Mouse (Mus musculus): ENCODE results near the gene Bckdha. TPM values are rescaled to one million over a fixed set of nuclear protein-coding genes. Genes with fewer than 3 reads are reported as not detected.

Bckdha gene
- polyA plus RNA-seq, 1 experiment = 140 TPM

DNA sequence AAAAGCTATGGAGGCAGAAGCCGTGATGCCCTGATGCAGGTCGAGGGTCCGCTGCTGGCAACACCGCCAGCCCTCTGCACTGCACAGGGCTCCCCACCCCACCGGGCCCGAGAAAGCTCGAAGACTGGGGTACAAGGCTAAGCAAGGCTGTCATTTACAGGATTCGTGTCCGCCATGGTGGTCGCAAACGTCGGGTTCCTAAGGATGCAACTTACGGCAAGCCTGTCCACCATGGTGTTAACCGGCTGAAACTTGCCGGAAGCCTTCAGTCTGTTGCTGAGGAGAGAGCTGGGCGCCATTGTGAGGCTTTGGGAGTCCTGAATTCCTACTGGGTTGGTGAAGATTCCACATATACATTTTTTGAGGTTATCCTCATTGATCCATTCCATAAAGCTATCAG lies 57.4 kb downstream of the Bckdha start:
- WGBS = 86% methylated on average over 16 of the region's 16 CpGs
- Histone ChIP-seq H3K4me3 (replicated peaks; ENCODE audit: extremely low read depth, low read depth, low read length) (no peak overlapping the region), H3K4me1 (ENCODE audit: control insufficient read depth, insufficient read depth, low read length) (no peaks in the 10 kb centered on the region; the same call in 1 of the 2 replicates)
- no peak for DNase-seq
- TF ChIP-seq POLR2A (IDR thresholded peaks at IDR 0.05; ENCODE audit: borderline replicate concordance, extremely low read depth, low read depth, low read length) (no peak), CTCF (IDR thresholded peaks at IDR 0.05; ENCODE audit: insufficient read depth, low read length) (no peak)

DNA sequence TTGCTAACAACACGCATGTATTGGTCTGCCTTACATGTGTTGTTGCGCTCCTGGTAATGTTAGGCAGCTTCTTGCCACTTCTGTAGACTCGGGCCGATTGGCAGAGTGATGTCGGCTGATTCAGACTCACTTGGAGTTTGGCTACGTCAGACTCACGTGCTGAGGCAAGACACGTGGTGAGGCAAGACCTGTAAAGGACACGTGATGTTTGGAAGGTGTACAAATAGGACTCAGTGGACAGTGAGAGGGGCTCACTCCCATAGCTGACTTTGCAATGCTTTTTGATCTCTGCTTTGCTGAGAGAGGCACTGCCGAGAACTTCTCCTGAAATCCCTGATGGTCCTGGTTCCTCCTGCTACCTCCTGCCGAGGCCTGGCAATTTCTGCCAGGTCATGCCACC lies 58.1 kb downstream of the Bckdha start:
- no peaks in the 10 kb centered on the region; the same call in 1 of the 2 replicates for H3K4me1 ChIP-seq (ENCODE audit: control insufficient read depth, insufficient read depth, low read length)
- 81% methylated on average over 11 of the region's 11 CpGs for WGBS
- no peak for DNase-seq
- TF ChIP-seq CTCF (IDR thresholded peaks at IDR 0.05; ENCODE audit: insufficient read depth, low read length) (no peak), POLR2A (IDR thresholded peaks at IDR 0.05; ENCODE audit: borderline replicate concordance, extremely low read depth, low read depth, low read length) (no peak)
- no peak overlapping the region for H3K4me3 ChIP-seq (replicated peaks; ENCODE audit: extremely low read depth, low read depth, low read length)

DNA sequence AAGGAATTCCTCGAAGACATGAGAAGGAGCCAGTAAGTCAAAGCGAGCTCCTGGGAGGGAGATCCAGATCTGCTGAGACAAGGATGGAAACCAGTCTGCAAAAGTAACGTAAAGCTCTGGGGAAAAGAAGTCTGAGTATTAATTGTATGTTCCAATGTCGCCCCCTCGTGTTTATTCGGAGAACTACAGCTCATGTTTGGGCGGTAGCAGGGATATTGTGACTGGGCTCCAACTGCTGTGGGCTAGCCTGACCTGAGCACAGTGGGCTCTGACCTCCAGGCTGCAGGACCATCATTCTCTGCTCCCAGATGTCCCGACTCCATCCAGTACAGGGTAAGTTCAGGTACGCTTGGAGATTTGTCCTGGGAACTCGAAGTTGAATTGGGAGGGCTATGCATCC lies 59.1 kb downstream of the Bckdha start:
- 10% methylated on average over 10 of the region's 10 CpGs for WGBS
- no peak overlapping the region for H3K4me3 ChIP-seq (replicated peaks; ENCODE audit: extremely low read depth, low read depth, low read length)
- no peak for TF ChIP-seq POLR2A (IDR thresholded peaks at IDR 0.05; ENCODE audit: borderline replicate concordance, extremely low read depth, low read depth, low read length)
- TF ChIP-seq CTCF (IDR thresholded peaks at IDR 0.05; ENCODE audit: insufficient read depth, low read length) = peak; percentile 60
- H3K4me1 ChIP-seq (ENCODE audit: control insufficient read depth, insufficient read depth, low read length) = no peaks in the 10 kb centered on the region
- DNase-seq = peak; percentile 65

DNA sequence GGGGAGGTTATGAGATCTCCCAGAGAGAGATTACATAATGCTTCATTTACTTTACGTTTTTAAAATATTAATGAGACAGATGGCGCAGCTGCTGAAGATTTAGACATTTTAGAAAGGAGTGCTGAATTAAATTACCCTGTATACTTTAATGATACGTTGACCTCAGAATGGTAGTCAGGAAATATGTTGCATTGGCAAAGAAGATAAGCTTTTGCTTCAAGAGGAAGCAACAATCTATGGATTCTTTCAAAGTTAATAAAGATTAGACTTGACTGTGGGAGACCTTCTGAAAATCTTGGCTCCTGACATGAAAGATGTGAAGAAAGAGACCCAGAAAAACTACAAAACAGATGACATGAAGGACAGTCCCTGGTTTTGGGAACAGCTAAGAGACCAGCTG lies 64.9 kb downstream of the Bckdha start:
- TF ChIP-seq CTCF (IDR thresholded peaks at IDR 0.05; ENCODE audit: insufficient read depth, low read length) (no peak), POLR2A (IDR thresholded peaks at IDR 0.05; ENCODE audit: borderline replicate concordance, extremely low read depth, low read depth, low read length) (no peak)
- DNase-seq = no peak
- Histone ChIP-seq H3K4me3 (replicated peaks; ENCODE audit: extremely low read depth, low read depth, low read length) (no peak overlapping the region), H3K4me1 (ENCODE audit: control insufficient read depth, insufficient read depth, low read length) (no peaks in the 10 kb centered on the region)
- WGBS = 61% methylated on average over 3 of the region's 3 CpGs

DNA sequence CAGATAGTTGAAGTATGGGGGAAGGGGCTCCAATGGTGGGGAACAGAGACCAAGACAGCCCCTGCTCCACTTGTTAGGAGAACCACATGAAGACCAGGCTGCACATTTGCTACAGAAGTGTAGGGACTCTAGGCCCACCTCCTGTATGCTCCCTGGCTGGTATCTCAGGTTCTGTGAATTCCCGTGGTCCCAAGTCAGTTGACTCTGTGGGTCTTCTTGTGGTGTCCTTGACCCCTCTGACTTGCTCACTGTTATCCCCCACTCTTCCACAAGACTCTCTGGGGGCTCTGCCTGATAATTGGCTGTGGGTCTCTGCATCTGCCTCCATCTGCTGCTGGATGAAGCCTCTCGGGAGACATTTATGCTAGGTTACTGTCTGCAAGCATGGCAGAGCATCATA lies 67.6 kb downstream of the Bckdha start:
- TF ChIP-seq POLR2A (IDR thresholded peaks at IDR 0.05; ENCODE audit: borderline replicate concordance, extremely low read depth, low read depth, low read length) = no peak
- TF ChIP-seq CTCF (IDR thresholded peaks at IDR 0.05; ENCODE audit: insufficient read depth, low read length) = no peak
- no peaks in the 10 kb centered on the region for H3K4me1 ChIP-seq (ENCODE audit: control insufficient read depth, insufficient read depth, low read length)
- 85% methylated on average over 2 of the region's 2 CpGs for WGBS
- no peak overlapping the region for H3K4me3 ChIP-seq (replicated peaks; ENCODE audit: extremely low read depth, low read depth, low read length)
- no peak for DNase-seq

DNA sequence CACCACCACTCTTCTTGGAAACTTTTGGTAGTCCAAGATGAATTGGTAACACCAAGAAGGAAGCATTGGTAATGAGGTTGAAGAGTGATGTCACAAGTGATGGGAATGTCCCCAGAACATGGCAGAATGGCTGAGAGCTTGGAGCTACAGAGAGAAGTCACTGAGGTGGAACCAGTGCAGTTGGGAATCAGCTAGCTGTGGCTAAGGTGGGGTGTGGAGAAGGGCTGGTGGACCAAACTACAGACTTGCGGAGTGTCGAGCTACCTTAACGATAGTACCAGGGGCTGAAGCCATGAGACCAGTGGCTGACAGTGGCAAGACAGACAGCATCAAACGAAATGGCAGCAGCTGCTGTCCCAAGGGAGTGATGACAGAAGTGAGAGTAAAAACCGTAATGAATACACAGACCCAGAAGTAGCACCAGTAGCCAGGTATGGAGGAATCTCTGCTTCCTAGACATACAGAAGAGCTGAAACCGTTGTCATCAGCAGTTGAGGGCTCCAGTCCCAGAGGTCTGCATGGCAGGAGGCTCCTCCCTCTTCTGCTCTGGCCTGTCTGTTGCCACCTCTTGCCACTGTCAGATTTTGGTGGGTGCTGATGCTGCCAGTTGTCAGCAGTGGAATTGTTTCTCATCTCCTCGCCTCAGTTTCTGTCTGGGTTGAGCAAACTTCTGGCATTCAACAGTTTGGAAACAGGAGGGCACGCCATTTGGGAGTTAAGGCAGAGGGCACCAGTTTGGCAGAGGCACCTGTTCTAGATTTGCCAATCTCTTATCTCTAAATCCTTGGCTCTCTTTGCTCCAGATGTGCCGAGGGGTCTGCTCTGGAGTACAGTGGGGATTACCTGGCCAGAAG lies 73.2 kb downstream of the Bckdha start:
- WGBS = 73% methylated on average over 9 of the region's 9 CpGs
- no peak for DNase-seq
- TF ChIP-seq CTCF (IDR thresholded peaks at IDR 0.05; ENCODE audit: insufficient read depth, low read length) = no peak
- TF ChIP-seq POLR2A (IDR thresholded peaks at IDR 0.05; ENCODE audit: borderline replicate concordance, extremely low read depth, low read depth, low read length) = no peak
- Histone ChIP-seq H3K4me3 (replicated peaks; ENCODE audit: extremely low read depth, low read depth, low read length) (no peak overlapping the region), H3K4me1 (ENCODE audit: control insufficient read depth, insufficient read depth, low read length) (no peaks in the 10 kb centered on the region)

DNA sequence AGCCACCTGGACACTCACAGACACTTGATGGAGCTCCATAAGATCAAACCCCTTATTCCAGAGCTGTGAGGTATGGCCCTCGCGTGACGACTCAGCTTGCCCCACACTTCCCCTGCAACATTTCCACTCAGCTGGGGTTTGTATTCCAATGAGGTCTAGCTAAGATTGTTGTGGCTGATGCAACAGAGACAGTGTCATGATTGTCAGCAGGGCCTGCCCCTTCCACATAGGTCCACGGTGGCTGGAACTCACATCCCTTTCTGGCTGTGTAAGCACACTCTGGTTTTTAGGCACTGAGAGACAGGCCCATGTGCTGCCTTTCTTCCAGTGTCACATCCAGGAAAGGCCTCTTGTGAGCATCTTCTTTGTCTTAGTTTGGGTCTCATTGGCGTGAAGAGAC lies 74.1 kb downstream of the Bckdha start:
- Histone ChIP-seq H3K4me1 (ENCODE audit: control insufficient read depth, insufficient read depth, low read length) (no peaks in the 10 kb centered on the region), H3K4me3 (replicated peaks; ENCODE audit: extremely low read depth, low read depth, low read length) (no peak overlapping the region)
- DNase-seq = no peak
- WGBS = 69% methylated on average over 5 of the region's 5 CpGs
- TF ChIP-seq POLR2A (IDR thresholded peaks at IDR 0.05; ENCODE audit: borderline replicate concordance, extremely low read depth, low read depth, low read length) (no peak), CTCF (IDR thresholded peaks at IDR 0.05; ENCODE audit: insufficient read depth, low read length) (no peak)

DNA sequence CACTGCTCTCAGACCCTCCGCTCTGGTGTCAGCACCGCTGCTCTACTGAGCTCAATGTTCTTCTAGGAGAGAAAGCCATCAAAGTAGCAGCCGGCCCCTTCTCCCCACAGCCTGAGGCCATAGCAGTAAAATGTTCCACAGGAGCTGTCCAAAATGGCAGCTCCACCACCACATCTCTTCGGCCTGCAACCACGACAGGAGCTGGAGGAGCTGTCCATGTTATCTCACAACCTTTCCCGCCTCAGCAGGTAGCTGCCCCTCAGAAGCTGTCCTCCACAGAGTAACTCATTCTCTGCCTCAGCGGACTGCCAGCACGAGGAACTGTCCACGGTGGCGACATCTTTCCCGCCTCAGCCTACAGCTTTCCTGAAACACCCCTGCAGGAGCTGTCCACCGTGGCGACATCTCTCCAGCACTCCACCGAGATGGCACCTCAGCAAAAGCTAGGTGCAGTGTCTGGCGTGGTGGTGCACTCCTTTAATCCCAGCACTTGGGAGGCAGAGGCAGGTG lies 76.4 kb downstream of the Bckdha start:
- WGBS = 85% methylated on average over 15 of the region's 15 CpGs
- DNase-seq = no peak
- no peaks in the 10 kb centered on the region for H3K4me1 ChIP-seq (ENCODE audit: control insufficient read depth, insufficient read depth, low read length)
- TF ChIP-seq POLR2A (IDR thresholded peaks at IDR 0.05; ENCODE audit: borderline replicate concordance, extremely low read depth, low read depth, low read length) (no peak), CTCF (IDR thresholded peaks at IDR 0.05; ENCODE audit: insufficient read depth, low read length) (no peak)
- H3K4me3 ChIP-seq (replicated peaks; ENCODE audit: extremely low read depth, low read depth, low read length) = no peak overlapping the region

Other genes starting within 250 kb of the Bckdha start
- gene Cxcl17, start 246.1 kb downstream of the Bckdha start, polyA plus RNA-seq (2012; rRNA removed) = 41.1 and 48.0 TPM in 2 replicates
- 30.9 and 38.6 TPM in 2 replicates for gene Ceacam1, start 181.4 kb downstream of the Bckdha start, polyA plus RNA-seq (2012; rRNA removed)
- gene Ceacam2, start 119.1 kb downstream of the Bckdha start, polyA plus RNA-seq (2012; rRNA removed) = 0.04 TPM in 1 of 2 replicates, not detected in the other
- not detected in 2 replicates for gene Erich4, start 43.1 kb downstream of the Bckdha start, polyA plus RNA-seq (2012; rRNA removed)
- 36.3 and 40.9 TPM in 2 replicates for gene Dmac2, start 39.6 kb downstream of the Bckdha start, polyA plus RNA-seq (2012; rRNA removed)
- gene B3gnt8, start 32.3 kb downstream of the Bckdha start, polyA plus RNA-seq (2012; rRNA removed) = 15.5 and 15.8 TPM in 2 replicates
- 53.1 and 60.8 TPM in 2 replicates for gene Exosc5, start 183 bp upstream of the Bckdha start, polyA plus RNA-seq (2012; rRNA removed)
- 0.37 and 0.86 TPM in 2 replicates for gene Tmem91, start 16.2 kb upstream of the Bckdha start, polyA plus RNA-seq (2012; rRNA removed)
- gene B9d2, start 21.8 kb upstream of the Bckdha start, polyA plus RNA-seq (2012; rRNA removed) = 51.7 and 53.4 TPM in 2 replicates
- 68.3 and 71.1 TPM in 2 replicates for gene Tgfb1, start 28.0 kb upstream of the Bckdha start, polyA plus RNA-seq (2012; rRNA removed)
- 60.0 and 69.2 TPM in 2 replicates for gene Ccdc97, start 60.1 kb upstream of the Bckdha start, polyA plus RNA-seq (2012; rRNA removed)
- gene Hnrnpul1, start 95.8 kb upstream of the Bckdha start, polyA plus RNA-seq (2012; rRNA removed) = 43.8 and 49.9 TPM in 2 replicates
- 91.8 and 92.0 TPM in 2 replicates for gene Axl, start 129.7 kb upstream of the Bckdha start, polyA plus RNA-seq (2012; rRNA removed)
- gene Cyp2s1, start 157.9 kb upstream of the Bckdha start, polyA plus RNA-seq (2012; rRNA removed) = 116 and 135 TPM in 2 replicates
- gene Cyp2b10, start 238.6 kb upstream of the Bckdha start, polyA plus RNA-seq (2012; rRNA removed) = 120 and 161 TPM in 2 replicates